Mouse (Mus musculus) MEL (cell line): ENCODE measurements around the gene Sptssa. TPM values are rescaled to one million over a fixed set of nuclear protein-coding genes. Genes with fewer than 3 reads are reported as not detected.

Source experiments
- DNase-seq: peaks from one replicate; pipeline ENCODE4 v3.0.0; 2011; ENCODE audit warnings: low read depth, low spot score
- H3K27ac ChIP-seq: 2 replicates; pipeline ENCODE4 v1.5.1; 2012; ENCODE audit warnings: low read depth, mild to moderate bottlenecking, control low read depth, low read length, moderate library complexity; ENCODE audit not compliant: control insufficient read depth
- H3K27me3 ChIP-seq, 2 experiments: fragments of 150-350 bp in 1 of 2; sonication (generic) in 1 of 2; 2 replicates each; pipeline ENCODE4 v1.6.1; 2012; ENCODE audit warnings: low read length in 2 of 2, mild to moderate bottlenecking in 2 of 2, improper control_type of control experiment in 1 of 2, moderate library complexity in 1 of 2; ENCODE audit not compliant: insufficient read depth in 2 of 2, control insufficient read depth in 1 of 2
- H3K36me3 ChIP-seq, 2 experiments: 2 replicates each; pipeline ENCODE4 v1.6.1; 2012 to 2014; ENCODE audit warnings: low read length in 2 of 2, improper control_type of control experiment in 1 of 2, inconsistent platforms in 1 of 2, mild to moderate bottlenecking in 1 of 2; ENCODE audit not compliant: insufficient read depth in 2 of 2, control insufficient read depth in 1 of 2
- H3K4me1 ChIP-seq, 2 experiments: fragments of 150-350 bp in 1 of 2; sonication (generic) in 1 of 2; 2 replicates each; pipeline ENCODE4 v1.6.1; 2012; ENCODE audit warnings: low read length in 2 of 2, improper control_type of control experiment in 1 of 2, mild to moderate bottlenecking in 1 of 2; ENCODE audit not compliant: insufficient read depth in 2 of 2, control insufficient read depth in 1 of 2
- H3K4me3 ChIP-seq, 2 experiments: fragments of 150-350 bp in 1 of 2; sonication (generic) in 1 of 2; 2 replicates each; pipeline ENCODE4 v1.5.1; 2012; ENCODE audit warnings: low read depth in 2 of 2, low read length in 2 of 2, mild to moderate bottlenecking in 2 of 2, moderate library complexity in 2 of 2, control low read depth in 1 of 2, improper control_type of control experiment in 1 of 2; ENCODE audit not compliant: control insufficient read depth in 1 of 2, insufficient read depth in 1 of 2
- H3K79me2 ChIP-seq: 2 replicates; pipeline ENCODE4 v1.6.1; 2012; ENCODE audit warnings: mild to moderate bottlenecking, low read length, moderate library complexity; ENCODE audit not compliant: control insufficient read depth, poor library complexity, insufficient read depth
- H3K9ac ChIP-seq: 2 replicates; pipeline ENCODE4 v1.6.1; 2012; ENCODE audit warnings: low read depth, mild to moderate bottlenecking, control low read depth, low read length, moderate library complexity; ENCODE audit not compliant: control insufficient read depth, poor library complexity, severe bottlenecking
- H3K9me3 ChIP-seq: fragments of 150-350 bp; sonication (generic); replicated peaks from 2 replicates; pipeline ENCODE4 v1.6.1; 2012; ENCODE audit warnings: mild to moderate bottlenecking, low read length, improper control_type of control experiment, moderate library complexity; ENCODE audit not compliant: insufficient read depth
- BHLHE40 ChIP-seq: IDR thresholded peaks from 2 replicates; pipeline ENCODE4 v1.6.1; 2012; ENCODE audit warnings: low read depth, mild to moderate bottlenecking, inconsistent platforms, low read length, improper control_type of control experiment, borderline replicate concordance
- CHD1 ChIP-seq: IDR thresholded peaks from 2 replicates; pipeline ENCODE4 v1.6.1; 2012; ENCODE audit warnings: low read depth, mild to moderate bottlenecking, inconsistent platforms, low read length, improper control_type of control experiment
- CHD2 ChIP-seq: IDR thresholded peaks from 2 replicates; pipeline ENCODE4 v1.6.1; 2011; ENCODE audit warnings: low read length, improper control_type of control experiment
- CTCF ChIP-seq, 3 experiments: IDR thresholded peaks in 2 of 3; conservative IDR thresholded peaks in 1 of 3; 2 replicates each; pipeline ENCODE4 v1.5.1; 2011 to 2012; ENCODE audit warnings: low read length in 3 of 3, low read depth in 2 of 3, mild to moderate bottlenecking in 2 of 3, improper control_type of control experiment in 1 of 3, inconsistent platforms in 1 of 3, mixed read lengths in 1 of 3, moderate library complexity in 1 of 3; ENCODE audit not compliant: control insufficient read depth in 1 of 3, insufficient read depth in 1 of 3, poor library complexity in 1 of 3, severe bottlenecking in 1 of 3
- E2F4 ChIP-seq: IDR thresholded peaks from 2 replicates; pipeline ENCODE4 v1.6.1; 2011; ENCODE audit warnings: low read depth, low read length, improper control_type of control experiment, borderline replicate concordance
- ELF1 ChIP-seq: IDR thresholded peaks from 2 replicates; pipeline ENCODE4 v1.6.1; 2014; ENCODE audit warnings: low read depth, mild to moderate bottlenecking, inconsistent platforms, low read length, improper control_type of control experiment, moderate library complexity
- EP300 ChIP-seq, 2 experiments: IDR thresholded peaks; 2 replicates each; pipeline ENCODE4 v1.6.1; 2011; ENCODE audit warnings: improper control_type of control experiment in 2 of 2, low read length in 2 of 2, low read depth in 1 of 2, mild to moderate bottlenecking in 1 of 2
- ETS1 ChIP-seq: IDR thresholded peaks from 2 replicates; pipeline ENCODE4 v1.6.1; 2012; ENCODE audit warnings: low read depth, mild to moderate bottlenecking, inconsistent platforms, low read length, improper control_type of control experiment, moderate library complexity
- GABPA ChIP-seq: IDR thresholded peaks from 2 replicates; pipeline ENCODE4 v1.6.1; 2012; ENCODE audit warnings: low read depth, mild to moderate bottlenecking, inconsistent platforms, low read length, improper control_type of control experiment, moderate library complexity
- GATA1 ChIP-seq: IDR thresholded peaks from 2 replicates; pipeline ENCODE4 v1.6.1; 2011; ENCODE audit warnings: low read depth, low read length, improper control_type of control experiment
- HCFC1 ChIP-seq: IDR thresholded peaks from 2 replicates; pipeline ENCODE4 v1.6.1; 2012; ENCODE audit warnings: low read depth, mild to moderate bottlenecking, inconsistent platforms, low read length, improper control_type of control experiment, moderate library complexity
- JUND ChIP-seq: IDR thresholded peaks from 2 replicates; pipeline ENCODE4 v1.6.1; 2011; ENCODE audit warnings: low read depth, mild to moderate bottlenecking, improper control_type of control experiment, low read length
- KAT2A ChIP-seq: conservative IDR thresholded peaks from 2 replicates; pipeline ENCODE4 v1.6.1; 2012; ENCODE audit warnings: low read depth, low read length, improper control_type of control experiment, inconsistent platforms
- MAFK ChIP-seq: IDR thresholded peaks from 2 replicates; pipeline ENCODE4 v1.6.1; 2011; ENCODE audit warnings: low read depth, mild to moderate bottlenecking, low read length, improper control_type of control experiment, borderline replicate concordance
- MAX ChIP-seq: IDR thresholded peaks from 2 replicates; pipeline ENCODE4 v1.6.1; 2011; ENCODE audit warnings: low read length, improper control_type of control experiment
- MAZ ChIP-seq: IDR thresholded peaks from 2 replicates; pipeline ENCODE4 v1.6.1; 2012; ENCODE audit warnings: low read depth, mild to moderate bottlenecking, inconsistent platforms, low read length, improper control_type of control experiment
- MEF2A ChIP-seq: IDR thresholded peaks from 2 replicates; pipeline ENCODE4 v1.6.1; 2014; ENCODE audit warnings: low read depth, mild to moderate bottlenecking, inconsistent platforms, low read length, improper control_type of control experiment; ENCODE audit not compliant: poor library complexity, insufficient replicate concordance, severe bottlenecking; ENCODE audit errors: extremely low read depth
- MXI1 ChIP-seq: IDR thresholded peaks from 2 replicates; pipeline ENCODE4 v1.6.1; 2011; ENCODE audit warnings: mild to moderate bottlenecking, low read depth, low read length, improper control_type of control experiment
- MYC ChIP-seq: IDR thresholded peaks from 2 replicates; pipeline ENCODE4 v1.6.1; 2011; ENCODE audit warnings: low read depth, mild to moderate bottlenecking, low read length, improper control_type of control experiment, moderate library complexity
- NELFE ChIP-seq: IDR thresholded peaks from 2 replicates; pipeline ENCODE4 v1.6.1; 2011; ENCODE audit warnings: low read depth, low read length, improper control_type of control experiment
- NRF1 ChIP-seq: IDR thresholded peaks from 2 replicates; pipeline ENCODE4 v1.6.1; 2014; ENCODE audit warnings: low read depth, mild to moderate bottlenecking, inconsistent platforms, low read length, improper control_type of control experiment, moderate library complexity; ENCODE audit not compliant: poor library complexity, insufficient read depth, severe bottlenecking
- POLR2A ChIP-seq, 2 experiments: IDR thresholded peaks; 2 replicates each; pipeline ENCODE4 v1.6.1; 2011 to 2012; ENCODE audit warnings: low read length in 2 of 2, mild to moderate bottlenecking in 2 of 2, control low read depth in 1 of 2, improper control_type of control experiment in 1 of 2, low read depth in 1 of 2, moderate library complexity in 1 of 2; ENCODE audit not compliant: control insufficient read depth in 1 of 2, insufficient read depth in 1 of 2, poor library complexity in 1 of 2
- POLR2AphosphoS2 ChIP-seq: IDR thresholded peaks from 2 replicates; pipeline ENCODE4 v1.6.1; 2011; ENCODE audit warnings: low read length, improper control_type of control experiment
- POLR2AphosphoS5 ChIP-seq: IDR thresholded peaks from 2 replicates; pipeline ENCODE4 v1.6.1; 2012; ENCODE audit warnings: low read depth, borderline replicate concordance, mild to moderate bottlenecking, inconsistent platforms, low read length, moderate library complexity, mixed read lengths
- RAD21 ChIP-seq: IDR thresholded peaks from 2 replicates; pipeline ENCODE4 v1.6.1; 2011; ENCODE audit warnings: mild to moderate bottlenecking, low read depth, low read length, improper control_type of control experiment
- SIN3A ChIP-seq: IDR thresholded peaks from 2 replicates; pipeline ENCODE4 v1.6.1; 2012; ENCODE audit warnings: low read length, improper control_type of control experiment, inconsistent platforms
- SMC3 ChIP-seq: IDR thresholded peaks from 2 replicates; pipeline ENCODE4 v1.6.1; 2011; ENCODE audit warnings: low read depth, low read length, improper control_type of control experiment
- TAL1 ChIP-seq: IDR thresholded peaks from 2 replicates; pipeline ENCODE4 v1.6.1; 2012; ENCODE audit warnings: mild to moderate bottlenecking, inconsistent platforms, low read length, moderate library complexity, mixed read lengths
- TCF12 ChIP-seq: IDR thresholded peaks from 2 replicates; pipeline ENCODE4 v1.6.1; 2014; ENCODE audit warnings: low read depth, mild to moderate bottlenecking, inconsistent platforms, low read length, improper control_type of control experiment, moderate library complexity
- UBTF ChIP-seq: IDR thresholded peaks from 2 replicates; pipeline ENCODE4 v1.6.1; 2012; ENCODE audit warnings: low read depth, mild to moderate bottlenecking, inconsistent platforms, low read length, improper control_type of control experiment, moderate library complexity, borderline replicate concordance; ENCODE audit not compliant: insufficient read depth
- USF1 ChIP-seq: IDR thresholded peaks from 2 replicates; pipeline ENCODE4 v1.6.1; 2014; ENCODE audit warnings: low read depth, mild to moderate bottlenecking, inconsistent platforms, low read length, improper control_type of control experiment, moderate library complexity
- ZKSCAN1 ChIP-seq: IDR thresholded peaks from 2 replicates; pipeline ENCODE4 v1.6.1; 2012; ENCODE audit warnings: low read depth, mild to moderate bottlenecking, inconsistent platforms, low read length, improper control_type of control experiment, moderate library complexity
- ZMIZ1 ChIP-seq: IDR thresholded peaks from 2 replicates; pipeline ENCODE4 v1.6.1; 2012; ENCODE audit warnings: low read depth, mild to moderate bottlenecking, inconsistent platforms, low read length, improper control_type of control experiment, moderate library complexity
- ZNF384 ChIP-seq: IDR thresholded peaks from 2 replicates; pipeline ENCODE4 v1.6.1; 2012; ENCODE audit warnings: low read depth, mild to moderate bottlenecking, inconsistent platforms, low read length, improper control_type of control experiment
- polyA plus RNA-seq, 2 experiments: library from polyadenylated mRNA; stranded (reverse) in 1 of 2; unstranded in 1 of 2; fragments of >175 nt in 1 of 2; fragments of >200 nt in 1 of 2; gene quantifications; 2 replicates each; pipeline versions ENCODE4 v1.2.1 to v1.2.4; 2012; ENCODE audit warnings: low replicate concordance in 2 of 2, low read depth in 1 of 2; ENCODE audit not compliant: insufficient read length in 2 of 2, insufficient read depth in 1 of 2, missing spikeins in 1 of 2
- total RNA-seq: library from RNA; depleted of rRNA; stranded (reverse); fragments of 300-350 nt; gene quantifications from 2 replicates; pipeline ENCODE4 v1.2.3, GENCODE M21; 2012; rRNA removed

The Sptssa gene
- 58.1 and 88.4 TPM in 2 replicates for total RNA-seq
- 100 to 1,000 TPM in 1 of 2 experiments, not detected in 1; 166 TPM for polyA plus RNA-seq

DNA sequence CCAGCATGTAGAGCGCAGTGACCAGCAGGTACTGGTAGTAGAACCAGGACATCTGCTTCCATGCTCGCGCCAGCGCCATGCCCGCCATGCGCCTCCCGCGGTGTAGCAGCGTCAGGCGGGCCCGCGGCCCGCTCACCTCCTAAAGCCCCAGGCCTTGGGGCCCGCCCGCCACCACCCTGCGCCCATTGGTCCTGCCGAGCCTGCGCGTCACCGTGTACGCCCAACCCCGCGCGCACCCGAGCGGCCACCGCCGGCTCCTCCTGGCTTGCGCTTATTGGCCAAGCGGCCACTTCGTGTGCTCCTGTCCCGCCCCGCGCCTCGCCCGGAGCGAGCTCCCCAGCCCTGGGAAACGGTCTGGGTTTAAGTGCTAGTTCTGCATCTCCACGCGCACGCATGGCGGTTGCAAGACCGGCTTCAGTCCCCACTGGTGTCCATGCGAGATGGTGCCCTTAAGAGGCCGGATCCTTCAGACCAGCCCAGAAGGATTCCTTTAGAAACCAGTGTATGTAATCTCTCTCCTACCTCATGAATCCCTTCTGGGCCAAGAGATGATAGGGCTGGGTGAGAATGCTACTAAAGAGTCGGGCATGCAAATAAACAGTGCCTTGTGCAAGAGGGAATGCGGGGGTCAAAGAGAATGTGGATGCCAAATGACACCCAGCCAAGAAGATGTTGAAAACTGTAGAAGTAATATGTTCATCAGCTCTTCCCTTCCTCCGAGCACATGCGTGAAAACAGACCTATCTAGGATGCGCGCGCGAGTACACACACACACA, at the start of gene Sptssa:
TSS of gene Sptssa (minus strand) at position 178 of the 776 bp plus-strand sequence.
- no peaks in the 10 kb centered on the region for H3K9me3 ChIP-seq
- H3K79me2 ChIP-seq = peaks cover 27% of the 10 kb centered on the region
- H3K4me3 ChIP-seq = peak within 1 kb of the TSS; percentile 83
- peaks cover 13 to 17% of the 10 kb centered on the region in 2 experiments for H3K4me1 ChIP-seq
- peak; percentile 97 for DNase-seq
- H3K9ac ChIP-seq = peak within 1 kb of the TSS; percentile 83
- peak within 1 kb of the TSS; percentile 89 for H3K27ac ChIP-seq
- H3K27me3 ChIP-seq = no peaks in the 10 kb centered on the region
- peaks cover 0 to 21% of the 10 kb centered on the region in 2 experiments; a peak in 2 of 4 replicates for H3K36me3 ChIP-seq
- TF ChIP-seq NELFE (peak; percentile 93), NRF1 (peak; percentile 74), SIN3A (peak; percentile 90), MYC (peak; percentile 61; the same call in 1 of the 2 replicates), UBTF (0 out of 2 replicates have a peak, but pooled peaks have one; percentile 80), CTCF (IDR thresholded peaks at IDR 0.05 in 2 of 3, conservative IDR thresholded peaks at IDR 0.05 in 1 of 3; ENCODE audit: control insufficient read depth in 1 of 3, insufficient read depth in 1 of 3, low read depth in 2 of 3, low read length in 3 of 3, poor library complexity in 1 of 3, severe bottlenecking in 1 of 3) (no peak), POLR2AphosphoS2 (peak; percentile 98), MEF2A (no peak), CHD2 (no peak), GABPA (no peak), EP300 (IDR thresholded peaks at IDR 0.05; ENCODE audit: low read depth in 1 of 2, low read length in 2 of 2) (peak in 1 of 2 experiments; percentile 40; a peak in 2 of 4 replicates), CHD1 (0 out of 2 replicates have a peak, but pooled peaks have one; percentile 23), USF1 (peak; percentile 35; the same call in 1 of the 2 replicates), HCFC1 (peak; percentile 60), BHLHE40 (no peak), JUND (no peak), SMC3 (no peak), TAL1 (no peak), ZNF384 (no peak), MXI1 (peak; percentile 80), E2F4 (0 out of 2 replicates have a peak, but pooled peaks have one; percentile 39), ELF1 (no peak), GATA1 (no peak), ETS1 (peak; percentile 1; the same call in 1 of the 2 replicates), RAD21 (no peak), POLR2AphosphoS5 (peak; percentile 72; the same call in 1 of the 2 replicates), POLR2A (IDR thresholded peaks at IDR 0.05; ENCODE audit: control insufficient read depth in 1 of 2, insufficient read depth in 1 of 2, low read depth in 1 of 2, low read length in 2 of 2, poor library complexity in 1 of 2) (peak; percentile 81 to 96), MAZ (peak; percentile 63; the same call in 1 of the 2 replicates), MAX (peak; percentile 70), KAT2A (no peak; the same call in 1 of the 2 replicates), TCF12 (no peak; the same call in none of the 2 replicates), MAFK (no peak), ZKSCAN1 (no peak), ZMIZ1 (peak; percentile 95)
